Mouse (Mus musculus) kidney, embryonic 15.5 days (tissue): ENCODE measurements around the gene Podn. TPM values are rescaled to one million over a fixed set of nuclear protein-coding genes. Genes with fewer than 3 reads are reported as not detected.

ENCODE experiments used
- ATAC-seq: fragments of 200-750 bp; cut with Nextera tagmentation; replicated peaks from 2 replicates; pipeline ENCODE4 v1.8.0; 2017; ENCODE audit warnings: moderate TSS enrichment; ENCODE audit not compliant: low FRiP score
- H3K27ac ChIP-seq: fragments of 300-500 bp; sonication (generic); 2 replicates; pipeline ENCODE4 v1.5.1; 2015; ENCODE audit warnings: mild to moderate bottlenecking, inconsistent platforms
- H3K27me3 ChIP-seq: fragments of 300-500 bp; sonication (generic); 2 replicates; pipeline ENCODE4 v1.6.1; 2015; ENCODE audit warnings: inconsistent platforms
- H3K36me3 ChIP-seq: fragments of 300-500 bp; sonication (generic); 2 replicates; pipeline ENCODE4 v1.6.1; 2015; ENCODE audit warnings: inconsistent platforms
- H3K4me1 ChIP-seq: fragments of 300-500 bp; sonication (generic); 2 replicates; pipeline ENCODE4 v1.6.1; 2015; ENCODE audit warnings: inconsistent platforms
- H3K4me2 ChIP-seq: fragments of 300-500 bp; sonication (generic); 2 replicates; pipeline ENCODE4 v1.6.1; 2015; ENCODE audit warnings: moderate library complexity, mild to moderate bottlenecking, inconsistent platforms
- H3K4me3 ChIP-seq: fragments of 300-500 bp; sonication (generic); replicated peaks from 2 replicates; pipeline ENCODE4 v1.5.1; 2015; ENCODE audit warnings: mild to moderate bottlenecking, inconsistent platforms
- H3K9ac ChIP-seq: fragments of 300-500 bp; sonication (generic); 2 replicates; pipeline ENCODE4 v1.6.1; 2015; ENCODE audit warnings: mild to moderate bottlenecking, inconsistent platforms
- H3K9me3 ChIP-seq: fragments of 300-500 bp; sonication (generic); replicated peaks from 2 replicates; pipeline ENCODE4 v1.6.1; 2016; ENCODE audit warnings: inconsistent platforms
- WGBS: fragments of 180-500 bp; shearing (Covaris S2); methylation state at CpG from one replicate; pipeline ENCODE4 v1.1.7; 2015; ENCODE audit warnings: mixed read lengths; 5-methylcytosine and 5-hydroxymethylcytosine counted together
- microRNA-seq: library from miRNA; unstranded; fragments of <30 nt; microRNA quantifications from one replicate; pipeline ENCODE4, GENCODE M21; 2016
- polyA plus RNA-seq: library from polyadenylated mRNA; unstranded; fragments of >200 nt; fragmentation: Nextera tagmentation; extraction: Ambion mirVana; gene quantifications from 2 replicates; pipeline ENCODE4 v1.2.1, GENCODE M21; 2015

Podn gene
- polyA plus RNA-seq, 1 experiment from 2014 or later = 1.1 TPM

- Histone ChIP-seq H3K9me3 (no peaks in the 10 kb centered on the region), H3K4me1 (no peaks in the 10 kb centered on the region), H3K4me3 (no peak within 1 kb of the TSS), H3K4me2 (no peak within 1 kb of the TSS), H3K27ac (no peak within 1 kb of the TSS), H3K36me3 (no peaks in the 10 kb centered on the region), H3K27me3 (no peaks in the 10 kb centered on the region), H3K9ac (no peak within 1 kb of the TSS)
- 0 out of 2 replicates have a peak, but pooled peaks have one; percentile 33 for ATAC-seq
- 73% methylated on average over 16 of the region's 16 CpGs for whole genome bisulfite sequencing
Measured at GRCm38 (mm10) chr4:107967966-107968682, 128.1 kb downstream of the Podn start, which contains the start of gene Slc1a7. TSS of gene Slc1a7 (plus strand) at chr4:107968332.

GRCm38 (mm10) chr4:107966416-107967109 is 129.7 kb downstream of the Podn start:
- H3K9ac ChIP-seq = no peak overlapping the region
- no peaks in the 10 kb centered on the region for H3K9me3 ChIP-seq
- peaks cover 13% of the 10 kb centered on the region for H3K4me1 ChIP-seq
- no peak overlapping the region for H3K27ac ChIP-seq
- no peak overlapping the region for H3K4me2 ChIP-seq
- 55% methylated on average over 5 of the region's 5 CpGs for WGBS
- no peaks in the 10 kb centered on the region for H3K27me3 ChIP-seq
- H3K4me3 ChIP-seq = no peak overlapping the region
- no peaks in the 10 kb centered on the region for H3K36me3 ChIP-seq
- ATAC-seq = no peak

Small RNA genes within 50 kb of the gene (microRNA-seq; reads per million reads assigned to microRNA genes)
- gene Mir6397 = not detected

Other genes starting within 250 kb of the Podn start
- 199 and 241 TPM in 2 replicates for gene Magoh, start 216.7 kb downstream of the Podn start, polyA plus RNA-seq
- 122 and 135 TPM in 2 replicates for gene 0610037L13Rik, start 206.6 kb downstream of the Podn start, polyA plus RNA-seq
- 45.6 and 49.7 TPM in 2 replicates for gene Cpt2, start 172.8 kb downstream of the Podn start, polyA plus RNA-seq
- gene Slc1a7, start 128.1 kb downstream of the Podn start, polyA plus RNA-seq = not detected in 2 replicates
- gene Scp2, start 48.6 kb upstream of the Podn start, polyA plus RNA-seq = 228 and 229 TPM in 2 replicates
- 36.4 and 37.2 TPM in 2 replicates for gene Echdc2, start 69.0 kb upstream of the Podn start, polyA plus RNA-seq
- gene Zyg11a, start 121.6 kb upstream of the Podn start, polyA plus RNA-seq = 0.22 and 0.26 TPM in 2 replicates
- gene Zyg11b, start 204.7 kb upstream of the Podn start, polyA plus RNA-seq = 10.6 and 12.2 TPM in 2 replicates
- gene Coa7, start 231.7 kb upstream of the Podn start, polyA plus RNA-seq = 57.3 and 61.0 TPM in 2 replicates